Mouse (Mus musculus) layer of hippocampus, adult 6 months (tissue): ENCODE measurements around the gene Cs. TPM values are rescaled to one million over a fixed set of nuclear protein-coding genes. Genes with fewer than 3 reads are reported as not detected.
A peak's percentile ranks its signal among the peaks of the same experiment; 100 is the strongest.

ENCODE experiments used
- long read RNA-seq, 2 experiments: library from polyadenylated mRNA; unstranded; transcript quantifications; one replicate each; pipeline ENCODE4 v2.0.0; 2019 to 2020
- microRNA-seq: library from miRNA; unstranded; fragments of <30 nt; microRNA quantifications from one replicate; pipeline ENCODE4 v1.2.0, GENCODE M21; 2020
- polyA plus RNA-seq: library from polyadenylated mRNA; unstranded; fragments of <200 nt; fragmentation: Nextera tagmentation; gene quantifications from 2 replicates; pipeline ENCODE4 v1.2.3, GENCODE M21; 2021

The Cs gene
- polyA plus RNA-seq: 210 and 229 TPM in 2 replicates
- long read RNA-seq, experiment 1, transcript Cs-201 (11 exons, 2,926 nt): major isoform, 482 of 563 reads
- long read RNA-seq, experiment 1, partial matches to known transcripts: 75 of 563 reads
- long read RNA-seq, experiment 1, other reads (novel, unspliced or antisense): 6 of 563 reads
- long read RNA-seq, experiment 2, transcript Cs-202 (1 exons, 3,003 nt): minor isoform, 15 of 1,623 reads
- long read RNA-seq, experiment 2, transcript Cs-201 (11 exons, 2,926 nt): major isoform, 1,524 of 1,623 reads
- long read RNA-seq, experiment 2, partial matches to known transcripts: 53 of 1,623 reads
- long read RNA-seq, experiment 2, other reads (novel, unspliced or antisense): 31 of 1,623 reads

GRCm38 (mm10) chr10:128337306-128338181, at the start of gene Cs:
Gene Cs (plus strand): TSS chr10:128337734.

GRCm38 (mm10) chr10:128298702-128299171, 38.8 kb upstream of the Cs start, which contains the start of gene Il23a:
Gene Il23a (minus strand): TSS chr10:128298752.

GRCm38 (mm10) chr10:128303126-128304021, 34.2 kb upstream of the Cs start, which contains the start of gene Pan2:
Gene Pan2 (plus strand): TSS chr10:128303335.

GRCm38 (mm10) chr10:128322141-128323108, 15.1 kb upstream of the Cs start, which contains the start of gene Cnpy2:
Gene Cnpy2 (plus strand): TSS chr10:128322459.

GRCm38 (mm10) chr10:128368402-128369217, 31.1 kb downstream of the Cs start, which contains the start of gene Coq10a:
Gene Coq10a (minus strand): TSS chr10:128368997.

GRCm38 (mm10) chr10:128376455-128377211, 39.1 kb downstream of the Cs start, which contains the start of gene Ankrd52:
Gene Ankrd52 (plus strand): TSS chr10:128377115.

GRCm38 (mm10) chr10:128401056-128401455, 63.5 kb downstream of the Cs start, which contains the start of gene Slc39a5:
Gene Slc39a5 (minus strand): TSS chr10:128401229.

GRCm38 (mm10) chr10:128411211-128412054, 73.9 kb downstream of the Cs start, which contains the start of the genes Nabp2 and Rnf41:
Gene Nabp2 (minus strand): TSS chr10:128411492.
Gene Rnf41 (plus strand): TSS chr10:128411657.

Small RNAs within 50 kb of the gene (microRNA-seq; reads per million reads assigned to microRNA genes)
- gene Gm25361 (not detected), gene Gm26308 (not detected), gene Mir6914 (0.64 reads per million), gene Mir6915 (5.6 reads per million, percentile 20 among the genes with 10 or more reads in this experiment)

Other genes with a start within 250 kb of the Cs start
- gene Baz2a, start 246.2 kb upstream of the Cs start, polyA plus RNA-seq: 4.0 and 4.7 TPM in 2 replicates
- 2.6 and 2.7 TPM in 2 replicates for gene Rbms2, start 157.4 kb upstream of the Cs start, polyA plus RNA-seq
- 10.9 and 11.5 TPM in 2 replicates for gene Gls2, start 143.3 kb upstream of the Cs start, polyA plus RNA-seq
- gene Spryd4, start 125.9 kb upstream of the Cs start, polyA plus RNA-seq: 10.2 and 11.8 TPM in 2 replicates
- gene Mip, start 111.9 kb upstream of the Cs start, polyA plus RNA-seq: not detected in 2 replicates
- gene Timeless, start 105.7 kb upstream of the Cs start, polyA plus RNA-seq: 2.3 and 4.9 TPM in 2 replicates
- not detected in 2 replicates for gene Apon, start 83.6 kb upstream of the Cs start, polyA plus RNA-seq
- gene Apof, start 69.1 kb upstream of the Cs start, polyA plus RNA-seq: 0.11 TPM in 1 of 2 replicates, not detected in the other
- 4.5 and 5.5 TPM in 2 replicates for gene Stat2, start 67.2 kb upstream of the Cs start, polyA plus RNA-seq
- not detected in 2 replicates for gene Il23a, start 39.0 kb upstream of the Cs start, polyA plus RNA-seq
- 2.6 and 2.7 TPM in 2 replicates for gene Pan2, start 34.4 kb upstream of the Cs start, polyA plus RNA-seq
- gene Cnpy2, start 15.3 kb upstream of the Cs start, polyA plus RNA-seq: 155 and 167 TPM in 2 replicates
- gene Coq10a, start 31.3 kb downstream of the Cs start, polyA plus RNA-seq: 16.1 and 16.7 TPM in 2 replicates
- 8.8 and 12.6 TPM in 2 replicates for gene Ankrd52, start 39.4 kb downstream of the Cs start, polyA plus RNA-seq
- gene Slc39a5, start 63.5 kb downstream of the Cs start, polyA plus RNA-seq: 0.06 and 0.18 TPM in 2 replicates
- gene Nabp2, start 73.8 kb downstream of the Cs start, polyA plus RNA-seq: 107 and 127 TPM in 2 replicates
- 66.3 and 69.8 TPM in 2 replicates for gene Rnf41, start 73.9 kb downstream of the Cs start, polyA plus RNA-seq
- 80.0 and 92.3 TPM in 2 replicates for gene Smarcc2, start 121.5 kb downstream of the Cs start, polyA plus RNA-seq
- gene Myl6, start 156.4 kb downstream of the Cs start, polyA plus RNA-seq: 843 and 993 TPM in 2 replicates
- 2.1 and 3.8 TPM in 2 replicates for gene Myl6b, start 161.0 kb downstream of the Cs start, polyA plus RNA-seq
- gene Esyt1, start 188.1 kb downstream of the Cs start, polyA plus RNA-seq: 2.3 and 2.6 TPM in 2 replicates
- gene Zc3h10, start 210.0 kb downstream of the Cs start, polyA plus RNA-seq: 5.6 and 5.8 TPM in 2 replicates
- gene Rpl41, start 211.6 kb downstream of the Cs start, polyA plus RNA-seq: 6,437 and 7,138 TPM in 2 replicates
- 50.7 TPM in 2 replicates for gene Pa2g4, start 228.3 kb downstream of the Cs start, polyA plus RNA-seq